Mouse (Mus musculus) brain, embryonic 14.5 days (tissue): ENCODE measurements at regions not wholly inside any gene's neighbourhood (a gene's known extent, or its start where the extent isn't known, plus 50 kb on each side); places are given as distances from the start of the nearest gene placed in this dataset.

ENCODE experiments used
- CTCF ChIP-seq: fragments of 200-500 bp; IDR thresholded peaks from 2 replicates; pipeline ENCODE4 v1.5.1; 2012; ENCODE audit warnings: inconsistent platforms, mild to moderate bottlenecking, moderate library complexity, borderline replicate concordance; ENCODE audit not compliant: insufficient read depth, insufficient read length; ENCODE audit errors: extremely low read depth
- POLR2A ChIP-seq: fragments of 200-500 bp; IDR thresholded peaks from 2 replicates; pipeline ENCODE4 v1.6.1; 2012; ENCODE audit warnings: mild to moderate bottlenecking, inconsistent platforms, borderline replicate concordance; ENCODE audit not compliant: poor library complexity, insufficient read depth, insufficient read length, severe bottlenecking; ENCODE audit errors: extremely low read depth

GRCm38 (mm10) chr8:26922178-26922540 lies 55.0 kb upstream of the Zfp703 start:
- TF ChIP-seq CTCF (no peak), POLR2A (no peak)
